ENCODE assay signal across 18 mouse cellular contexts in genomic region chr11:91051646-91052045, GRCm38 (mm10).
A peak's percentile ranks its signal among the peaks of the same experiment; 100 is the strongest.
DNase-seq lines count a peak whose midpoint lies in the region; ATAC-seq and TF ChIP-seq lines count a peak whose summit lies in the region.
"Had no signal": no experiment of that assay in that cellular context is flagged by ENCODE, and none has a peak within 500 bp of the region (broad histone marks: within the 10 kb centered on the region; RNA-seq: fewer than 3 reads in every experiment).

No protein-coding gene starts in this region.

- DNase-seq in hindbrain, embryonic 10.5 days (ENCODE audit: low spot score) = peak; percentile 5
- peak; percentile 63 for DNase-seq in midbrain, postnatal 0 days (ENCODE audit: low spot score)
- DNase-seq in midbrain, embryonic 10.5 days (ENCODE audit: low spot score) = no peak
- peak; percentile 66 for DNase-seq in retina, embryonic 14.5 days (ENCODE audit: low spot score)
- DNase-seq in thymus, adult 18-20 months = no peak
- DNase-seq: adrenal gland, postnatal 10 days; cerebellum, postnatal 36 days; gastrocnemius, postnatal 25 days; lung, postnatal 36 days; right cerebral cortex, adult 18-20 months; thymus, postnatal 14 days had no signal

- no peak for ATAC-seq in hindbrain, embryonic 13.5 days (ENCODE audit: low FRiP score)
- ATAC-seq in midbrain, postnatal 0 days (ENCODE audit: low FRiP score) = no peak
- ATAC-seq in forebrain, embryonic 16.5 days = peak; percentile 57; the same call in 1 of the 2 replicates
- ATAC-seq: intestine, postnatal 0 days had no signal

- H3K36me3 ChIP-seq in hindbrain, embryonic 10.5 days = no peaks in the 10 kb centered on the region
- H3K36me3 ChIP-seq in hindbrain, embryonic 13.5 days = no peaks in the 10 kb centered on the region
- no peaks in the 10 kb centered on the region for H3K36me3 ChIP-seq in midbrain, postnatal 0 days (ENCODE audit: insufficient read depth, low read length)
- no peaks in the 10 kb centered on the region for H3K36me3 ChIP-seq in midbrain, embryonic 10.5 days
- H3K36me3 ChIP-seq in forebrain, embryonic 16.5 days (ENCODE audit: control insufficient read depth, insufficient read depth) = no peaks in the 10 kb centered on the region
- H3K36me3 ChIP-seq: embryonic facial prominence, embryonic 15.5 days; G1E; heart, embryonic 10.5 days had no signal

- H3K4me3 ChIP-seq in hindbrain, embryonic 10.5 days = no peak overlapping the region
- no peak overlapping the region for H3K4me3 ChIP-seq in hindbrain, embryonic 13.5 days
- no peak overlapping the region for H3K4me3 ChIP-seq in midbrain, postnatal 0 days (ENCODE audit: low read depth, low read length)
- H3K4me3 ChIP-seq in midbrain, embryonic 10.5 days = no peak overlapping the region
- no peak overlapping the region for H3K4me3 ChIP-seq in forebrain, embryonic 16.5 days (replicated peaks; ENCODE audit: low read length)
- H3K4me3 ChIP-seq: embryonic facial prominence, embryonic 15.5 days; heart, embryonic 10.5 days; layer of hippocampus, adult 2 months had no signal

- H3K4me1 ChIP-seq in hindbrain, embryonic 10.5 days (replicated peaks) = peaks cover 8% of the 10 kb centered on the region
- peaks cover 5% of the 10 kb centered on the region; the same call in 1 of the 2 replicates for H3K4me1 ChIP-seq in hindbrain, embryonic 13.5 days (replicated peaks)
- H3K4me1 ChIP-seq in midbrain, postnatal 0 days (ENCODE audit: insufficient read depth, low read length) = no peaks in the 10 kb centered on the region
- H3K4me1 ChIP-seq in midbrain, embryonic 10.5 days = peaks cover 5% of the 10 kb centered on the region; the same call in 1 of the 2 replicates
- peaks cover 8% of the 10 kb centered on the region for H3K4me1 ChIP-seq in forebrain, embryonic 16.5 days (replicated peaks; ENCODE audit: control insufficient read depth, insufficient read depth, low read length)
- H3K4me1 ChIP-seq: embryonic facial prominence, embryonic 15.5 days; heart, embryonic 10.5 days had no signal

- no peak overlapping the region for H3K9ac ChIP-seq in hindbrain, embryonic 13.5 days
- no peak overlapping the region for H3K9ac ChIP-seq in midbrain, postnatal 0 days (replicated peaks; ENCODE audit: low read length, poor library complexity, severe bottlenecking)
- no peak overlapping the region for H3K9ac ChIP-seq in forebrain, embryonic 16.5 days (replicated peaks; ENCODE audit: low read depth, low read length)
- H3K9ac ChIP-seq: embryonic facial prominence, embryonic 15.5 days had no signal

- no peaks in the 10 kb centered on the region for H3K27me3 ChIP-seq in hindbrain, embryonic 10.5 days (ENCODE audit: insufficient read depth, poor library complexity, severe bottlenecking)
- H3K27me3 ChIP-seq in hindbrain, embryonic 13.5 days = no peaks in the 10 kb centered on the region
- no peaks in the 10 kb centered on the region for H3K27me3 ChIP-seq in midbrain, postnatal 0 days (ENCODE audit: insufficient read depth, low read length)
- no peaks in the 10 kb centered on the region for H3K27me3 ChIP-seq in midbrain, embryonic 10.5 days (ENCODE audit: low read depth, poor library complexity, severe bottlenecking)
- H3K27me3 ChIP-seq in forebrain, embryonic 16.5 days (replicated peaks; ENCODE audit: control insufficient read depth, insufficient read depth, low read length) = peaks cover 3% of the 10 kb centered on the region; the same call in 1 of the 2 replicates
- H3K27me3 ChIP-seq: embryonic facial prominence, embryonic 15.5 days had no signal

- no peak overlapping the region for H3K27ac ChIP-seq in hindbrain, embryonic 10.5 days
- no peak overlapping the region for H3K27ac ChIP-seq in hindbrain, embryonic 13.5 days
- H3K27ac ChIP-seq in midbrain, postnatal 0 days (ENCODE audit: low read depth, low read length) = no peak overlapping the region
- no peak overlapping the region for H3K27ac ChIP-seq in midbrain, embryonic 10.5 days (replicated peaks)
- no peak overlapping the region for H3K27ac ChIP-seq in forebrain, embryonic 16.5 days (ENCODE audit: low read length)
- H3K27ac ChIP-seq: embryonic facial prominence, embryonic 15.5 days; heart, embryonic 10.5 days; layer of hippocampus, adult 2 months had no signal

- no peak overlapping the region for H3K4me2 ChIP-seq in hindbrain, embryonic 13.5 days
- no peak overlapping the region for H3K4me2 ChIP-seq in midbrain, postnatal 0 days (ENCODE audit: low read depth, low read length, poor library complexity, severe bottlenecking)
- H3K4me2 ChIP-seq in forebrain, embryonic 16.5 days (ENCODE audit: low read length) = no peak overlapping the region
- H3K4me2 ChIP-seq: embryonic facial prominence, embryonic 15.5 days had no signal

- no peaks in the 10 kb centered on the region for H3K9me3 ChIP-seq in hindbrain, embryonic 10.5 days
- H3K9me3 ChIP-seq in hindbrain, embryonic 13.5 days = no peaks in the 10 kb centered on the region
- no peaks in the 10 kb centered on the region for H3K9me3 ChIP-seq in midbrain, postnatal 0 days (ENCODE audit: low read length)
- H3K9me3 ChIP-seq in midbrain, embryonic 10.5 days (replicated peaks) = no peaks in the 10 kb centered on the region
- H3K9me3 ChIP-seq in forebrain, embryonic 16.5 days (ENCODE audit: control insufficient read depth, low read length) = no peaks in the 10 kb centered on the region
- H3K9me3 ChIP-seq: embryonic facial prominence, embryonic 15.5 days; heart, embryonic 10.5 days had no signal

- 35% methylated on average over 3 of the region's 3 CpGs for WGBS in hindbrain, embryonic 10.5 days
- WGBS in hindbrain, embryonic 13.5 days = 14% methylated on average over 3 of the region's 3 CpGs
- WGBS in midbrain, postnatal 0 days = 14% methylated on average over 3 of the region's 3 CpGs
- WGBS in midbrain, embryonic 10.5 days = 54% methylated on average over 3 of the region's 3 CpGs
- 9% methylated on average over 3 of the region's 3 CpGs for WGBS in forebrain, embryonic 16.5 days

- no peak for TF ChIP-seq CTCF in midbrain, postnatal 0 days (IDR thresholded peaks at IDR 0.05)

Comparison
In these comparisons a context has a peak if more than half of its experiments do, and no peak if none do; other contexts are left out.
1. DNase-seq: peak in hindbrain, embryonic 10.5 days (single experiment), midbrain, postnatal 0 days (single experiment) and retina, embryonic 14.5 days (single experiment); none in midbrain, embryonic 10.5 days (single experiment) and thymus, adult 18-20 months (0 of 2).